Mouse (Mus musculus) MEL (cell line): Measurements from ENCODE around the gene Rrp12.

Experiments
- CHD2 ChIP-seq: IDR thresholded peaks from 2 replicates; pipeline ENCODE4 v1.6.1; 2011; ENCODE audit warnings: low read length, improper control_type of control experiment
- CTCF ChIP-seq, 3 experiments: IDR thresholded peaks in 2 of 3; conservative IDR thresholded peaks in 1 of 3; 2 replicates each; pipeline ENCODE4 v1.5.1; 2011 to 2012; ENCODE audit warnings: low read length in 3 of 3, low read depth in 2 of 3, mild to moderate bottlenecking in 2 of 3, improper control_type of control experiment in 1 of 3, inconsistent platforms in 1 of 3, mixed read lengths in 1 of 3, moderate library complexity in 1 of 3; ENCODE audit not compliant: control insufficient read depth in 1 of 3, insufficient read depth in 1 of 3, poor library complexity in 1 of 3, severe bottlenecking in 1 of 3
- POLR2A ChIP-seq, 2 experiments: IDR thresholded peaks; 2 replicates each; pipeline ENCODE4 v1.6.1; 2011 to 2012; ENCODE audit warnings: low read length in 2 of 2, mild to moderate bottlenecking in 2 of 2, control low read depth in 1 of 2, improper control_type of control experiment in 1 of 2, low read depth in 1 of 2, moderate library complexity in 1 of 2; ENCODE audit not compliant: control insufficient read depth in 1 of 2, insufficient read depth in 1 of 2, poor library complexity in 1 of 2

DNA sequence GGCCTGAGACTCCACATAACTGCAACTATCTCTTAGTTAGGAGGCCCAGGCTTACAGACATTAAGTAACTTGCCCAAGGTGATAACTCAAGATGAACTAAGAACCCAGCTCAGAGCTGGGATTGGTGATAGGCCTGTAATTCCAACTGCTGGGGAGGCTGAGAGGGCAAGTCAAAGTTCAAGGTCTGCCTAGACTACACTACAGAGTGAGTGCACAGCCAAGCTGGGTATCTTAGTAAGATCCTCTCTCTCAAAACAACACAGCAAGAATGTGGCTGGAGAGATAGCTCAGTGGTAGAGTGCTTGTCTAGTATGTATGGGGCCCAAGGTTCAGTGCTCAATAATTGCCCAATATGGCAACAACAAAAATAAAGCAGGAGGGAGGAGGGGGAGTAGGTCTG is 7.8 kb downstream of the Rrp12 start:
- TF ChIP-seq CTCF (IDR thresholded peaks at IDR 0.05 in 2 of 3, conservative IDR thresholded peaks at IDR 0.05 in 1 of 3; ENCODE audit: control insufficient read depth in 1 of 3, insufficient read depth in 1 of 3, low read depth in 2 of 3, low read length in 3 of 3, poor library complexity in 1 of 3, severe bottlenecking in 1 of 3) (no peak), CHD2 (no peak), POLR2A (IDR thresholded peaks at IDR 0.05; ENCODE audit: control insufficient read depth in 1 of 2, insufficient read depth in 1 of 2, low read depth in 1 of 2, low read length in 2 of 2, poor library complexity in 1 of 2) (no peak)
